In genomic region chr17:45600267-45600666, GRCm38 (mm10) we compare ENCODE assay signal across 19 mouse cellular contexts. TPM values are rescaled to one million over a fixed set of nuclear protein-coding genes. Genes with fewer than 3 reads are reported as not detected.
DNase-seq lines count a peak whose midpoint lies in the region; ATAC-seq and TF ChIP-seq lines count a peak whose summit lies in the region.
"Had no signal": no experiment of that assay in that cellular context is flagged by ENCODE, and none has a peak within 500 bp of the region (broad histone marks: within the 10 kb centered on the region; RNA-seq: fewer than 3 reads in every experiment).

No protein-coding gene starts in this region.

- WGBS in forebrain, embryonic 11.5 days = 46% methylated on average over 8 of the region's 8 CpGs
- 55% methylated on average over 8 of the region's 8 CpGs for WGBS in forebrain, embryonic 14.5 days
- 55% methylated on average over 8 of the region's 8 CpGs for WGBS in kidney, embryonic 15.5 days
- 43% methylated on average over 8 of the region's 8 CpGs for WGBS in limb, embryonic 12.5 days

- H3K4me2 ChIP-seq in forebrain, embryonic 11.5 days (ENCODE audit: low read depth, low read length, severe bottlenecking) = no peak overlapping the region
- no peak overlapping the region for H3K4me2 ChIP-seq in forebrain, embryonic 14.5 days (ENCODE audit: low read length)
- peak overlapping the region; percentile 83 for H3K4me2 ChIP-seq in kidney, embryonic 15.5 days
- peak overlapping the region; percentile 78; the same call in 1 of the 2 replicates for H3K4me2 ChIP-seq in limb, embryonic 12.5 days

- no peak overlapping the region for H3K4me3 ChIP-seq in forebrain, embryonic 11.5 days (ENCODE audit: low read depth, low read length)
- no peak overlapping the region for H3K4me3 ChIP-seq in forebrain, embryonic 14.5 days (ENCODE audit: low read depth, low read length)
- no peak overlapping the region for H3K4me3 ChIP-seq in kidney, embryonic 15.5 days (replicated peaks)
- peak overlapping the region; percentile 62 to 72 for H3K4me3 ChIP-seq in ES-E14 (ENCODE audit: insufficient read depth in 1 of 2, low read depth in 1 of 2, low read length in 2 of 2, poor library complexity in 1 of 2, severe bottlenecking in 1 of 2)
- H3K4me3 ChIP-seq in limb, embryonic 12.5 days (replicated peaks) = 0 out of 2 replicates have a peak overlapping the region, but pooled peaks have one; percentile 39

- no peak overlapping the region for H3K27ac ChIP-seq in forebrain, embryonic 11.5 days (ENCODE audit: low read depth, low read length)
- no peak overlapping the region for H3K27ac ChIP-seq in forebrain, embryonic 14.5 days (ENCODE audit: low read depth, low read length)
- no peak overlapping the region for H3K27ac ChIP-seq in kidney, embryonic 15.5 days
- H3K27ac ChIP-seq in ES-E14 (ENCODE audit: insufficient read depth, low read depth, low read length, poor library complexity, severe bottlenecking) = peak overlapping the region; percentile 83
- H3K27ac ChIP-seq in limb, embryonic 12.5 days = no peak overlapping the region
- H3K27ac ChIP-seq: limb, embryonic 15.5 days; neural tube, embryonic 15.5 days had no signal

- in situ Hi-C loops in ES-E14 (cut with MboI; ENCODE audit: low sequenced_read_pairs in 2 of 2, unreplicated experiment in 2 of 2) = no loop called here

- no peaks in the 10 kb centered on the region for H3K36me3 ChIP-seq in forebrain, embryonic 11.5 days (ENCODE audit: control insufficient read depth, insufficient read depth, low read length)
- no peaks in the 10 kb centered on the region for H3K36me3 ChIP-seq in forebrain, embryonic 14.5 days (ENCODE audit: control insufficient read depth, insufficient read depth, low read length)
- no peaks in the 10 kb centered on the region for H3K36me3 ChIP-seq in kidney, embryonic 15.5 days
- 0 out of 2 replicates have a peak, but pooled peaks cover 5% of the 10 kb centered on the region for H3K36me3 ChIP-seq in ES-E14 (ENCODE audit: control insufficient read depth, insufficient read depth, low read length, poor library complexity, severe bottlenecking)
- no peaks in the 10 kb centered on the region for H3K36me3 ChIP-seq in limb, embryonic 12.5 days
- H3K36me3 ChIP-seq: forebrain, embryonic 10.5 days; G1E; limb, embryonic 15.5 days; neural tube, embryonic 15.5 days had no signal

- no peak for ATAC-seq in forebrain, embryonic 11.5 days (replicated peaks; ENCODE audit: low FRiP score)
- ATAC-seq in forebrain, embryonic 14.5 days = no peak
- ATAC-seq in kidney, embryonic 15.5 days (replicated peaks; ENCODE audit: low FRiP score) = no peak
- no peak for ATAC-seq in limb, embryonic 12.5 days (ENCODE audit: insufficient number of reproducible peaks, insufficient read depth, low FRiP score, low TSS enrichment, low read depth)

- peak; percentile 51 for DNase-seq in forebrain, embryonic 11.5 days (ENCODE audit: low spot score)
- no peak for DNase-seq in forebrain, embryonic 14.5 days (ENCODE audit: low spot score)
- no peak for DNase-seq in kidney, postnatal 36 days
- DNase-seq in ES-E14 (ENCODE audit: low read depth, low spot score) = no peak
- DNase-seq in lung, adult 18-20 months = no peak
- DNase-seq: B cell, adult 2 months; cerebellum, adult 11 months; heart, postnatal 10 days; lung, postnatal 14 days had no signal

- peaks cover 23% of the 10 kb centered on the region for H3K27me3 ChIP-seq in forebrain, embryonic 11.5 days (ENCODE audit: control insufficient read depth, insufficient read depth, low read length)
- peaks cover 25% of the 10 kb centered on the region for H3K27me3 ChIP-seq in forebrain, embryonic 14.5 days (replicated peaks; ENCODE audit: control insufficient read depth, insufficient read depth, low read length)
- H3K27me3 ChIP-seq in kidney, embryonic 15.5 days = peaks cover 24% of the 10 kb centered on the region
- peaks cover 48% of the 10 kb centered on the region for H3K27me3 ChIP-seq in limb, embryonic 12.5 days

- no peaks in the 10 kb centered on the region for H3K9me3 ChIP-seq in forebrain, embryonic 11.5 days (ENCODE audit: control insufficient read depth, low read length)
- H3K9me3 ChIP-seq in forebrain, embryonic 14.5 days (replicated peaks; ENCODE audit: control insufficient read depth, low read length) = no peaks in the 10 kb centered on the region
- H3K9me3 ChIP-seq in kidney, embryonic 15.5 days (replicated peaks) = no peaks in the 10 kb centered on the region
- no peaks in the 10 kb centered on the region for H3K9me3 ChIP-seq in ES-E14 (ENCODE audit: control insufficient read depth, insufficient read depth, low read depth, low read length)
- no peaks in the 10 kb centered on the region for H3K9me3 ChIP-seq in limb, embryonic 12.5 days
- H3K9me3 ChIP-seq: forebrain, embryonic 10.5 days; G1E; limb, embryonic 15.5 days; neural tube, embryonic 15.5 days had no signal

- H3K9ac ChIP-seq in forebrain, embryonic 11.5 days (ENCODE audit: low read length) = no peak overlapping the region
- H3K9ac ChIP-seq in forebrain, embryonic 14.5 days (ENCODE audit: low read length) = no peak overlapping the region
- no peak overlapping the region for H3K9ac ChIP-seq in kidney, embryonic 15.5 days
- H3K9ac ChIP-seq in ES-E14 (ENCODE audit: insufficient read depth, low read depth, low read length, poor library complexity, severe bottlenecking) = peak overlapping the region; percentile 79
- H3K9ac ChIP-seq in limb, embryonic 12.5 days (replicated peaks) = no peak overlapping the region

- H3K4me1 ChIP-seq in forebrain, embryonic 11.5 days (replicated peaks; ENCODE audit: control insufficient read depth, insufficient read depth, low read length) = peaks cover 13% of the 10 kb centered on the region
- H3K4me1 ChIP-seq in forebrain, embryonic 14.5 days (ENCODE audit: control insufficient read depth, insufficient read depth, low read length) = peaks cover 11% of the 10 kb centered on the region; the same call in 1 of the 2 replicates
- peaks cover 48% of the 10 kb centered on the region for H3K4me1 ChIP-seq in kidney, embryonic 15.5 days
- H3K4me1 ChIP-seq in ES-E14 (ENCODE audit: control insufficient read depth in 2 of 2, insufficient read depth in 2 of 2, low read length in 2 of 2, poor library complexity in 1 of 2) = peaks cover 7 to 15% of the 10 kb centered on the region in 2 experiments
- H3K4me1 ChIP-seq in limb, embryonic 12.5 days (replicated peaks) = peaks cover 54% of the 10 kb centered on the region

TF ChIP-seq in ES-E14, 5 proteins besides CTCF, POLR2A, EP300 and RAD21:
- TF ChIP-seq CHD2 (IDR thresholded peaks at IDR 0.05; ENCODE audit: low read depth, low read length) = no peak
- TF ChIP-seq MAFK (IDR thresholded peaks at IDR 0.05; ENCODE audit: insufficient read depth, low read depth, low read length) = no peak
- TF ChIP-seq HCFC1 (IDR thresholded peaks at IDR 0.05; ENCODE audit: borderline replicate concordance, insufficient read depth, low read length) = no peak
- TF ChIP-seq ZC3H11A (IDR thresholded peaks at IDR 0.05; ENCODE audit: borderline replicate concordance, low read depth, low read length) = no peak
- TF ChIP-seq ZNF384 (IDR thresholded peaks at IDR 0.05; ENCODE audit: low read depth, low read length) = no peak

RNA-seq across cellular contexts. Expression of gene Slc29a1, which starts 0.9 kb away (rescaled TPM):
- polyA plus RNA-seq in forebrain, embryonic 11.5 days (2014; fragmentation: Nextera tagmentation; extraction: Ambion mirVana) = 56.7 TPM in 2 replicates
- 53.0 and 60.9 TPM in 2 replicates for polyA plus RNA-seq in forebrain, embryonic 14.5 days (2014; fragmentation: Nextera tagmentation; extraction: Ambion mirVana)
- 100 and 102 TPM in 2 replicates for polyA plus RNA-seq in kidney, embryonic 15.5 days (2015; fragmentation: Nextera tagmentation; extraction: Ambion mirVana)
- 321 and 677 TPM in 2 replicates for total RNA-seq in ES-E14 (2012; rRNA removed)
- polyA plus RNA-seq in limb, embryonic 12.5 days (2016; fragmentation: Nextera tagmentation; extraction: Ambion mirVana) = 55.4 and 58.7 TPM in 2 replicates

RNA-seq across cellular contexts. Expression of gene Mymx, which starts 1.6 kb away (rescaled TPM):
- polyA plus RNA-seq in forebrain, embryonic 11.5 days (2014; fragmentation: Nextera tagmentation; extraction: Ambion mirVana) = not detected in 2 replicates
- not detected in 2 replicates for polyA plus RNA-seq in forebrain, embryonic 14.5 days (2014; fragmentation: Nextera tagmentation; extraction: Ambion mirVana)
- polyA plus RNA-seq in kidney, embryonic 15.5 days (2015; fragmentation: Nextera tagmentation; extraction: Ambion mirVana) = 5.7 and 6.3 TPM in 2 replicates
- total RNA-seq in ES-E14 (2012; rRNA removed) = 66.0 and 95.3 TPM in 2 replicates
- 15.8 and 16.4 TPM in 2 replicates for polyA plus RNA-seq in limb, embryonic 12.5 days (2016; fragmentation: Nextera tagmentation; extraction: Ambion mirVana)
- total RNA-seq: adrenal gland, adult 18-20 months; G1E; granulocyte monocyte progenitor cell, adult 5-6 weeks; heart, postnatal 10 days; layer of hippocampus, adult 8-10 months; left cerebral cortex, adult 8-10 months had no signal
- polyA plus RNA-seq: G1E had no signal

RNA-seq across cellular contexts. Expression of gene Hsp90ab1, which starts 27.2 kb away (rescaled TPM):
- 1,787 and 1,872 TPM in 2 replicates for polyA plus RNA-seq in forebrain, embryonic 11.5 days (2014; fragmentation: Nextera tagmentation; extraction: Ambion mirVana)
- polyA plus RNA-seq in forebrain, embryonic 14.5 days (2014; fragmentation: Nextera tagmentation; extraction: Ambion mirVana) = 1,462 and 1,472 TPM in 2 replicates
- 1,881 and 1,940 TPM in 2 replicates for polyA plus RNA-seq in kidney, embryonic 15.5 days (2015; fragmentation: Nextera tagmentation; extraction: Ambion mirVana)
- 1,660 and 1,758 TPM in 2 replicates for total RNA-seq in ES-E14 (2012; rRNA removed)
- 1,474 and 1,563 TPM in 2 replicates for polyA plus RNA-seq in limb, embryonic 12.5 days (2016; fragmentation: Nextera tagmentation; extraction: Ambion mirVana)

RNA-seq across cellular contexts. Expression of gene Slc35b2, which starts 36.6 kb away (rescaled TPM):
- polyA plus RNA-seq in forebrain, embryonic 11.5 days (2014; fragmentation: Nextera tagmentation; extraction: Ambion mirVana) = 103 and 105 TPM in 2 replicates
- polyA plus RNA-seq in forebrain, embryonic 14.5 days (2014; fragmentation: Nextera tagmentation; extraction: Ambion mirVana) = 99.4 and 102 TPM in 2 replicates
- polyA plus RNA-seq in kidney, embryonic 15.5 days (2015; fragmentation: Nextera tagmentation; extraction: Ambion mirVana) = 142 TPM in 2 replicates
- total RNA-seq in ES-E14 (2012; rRNA removed) = 96.7 and 98.7 TPM in 2 replicates
- polyA plus RNA-seq in limb, embryonic 12.5 days (2016; fragmentation: Nextera tagmentation; extraction: Ambion mirVana) = 96.9 and 106 TPM in 2 replicates

RNA-seq across cellular contexts. Expression of gene Nfkbie, which starts 44.8 kb away (rescaled TPM):
- polyA plus RNA-seq in forebrain, embryonic 11.5 days (2014; fragmentation: Nextera tagmentation; extraction: Ambion mirVana) = 5.9 and 6.0 TPM in 2 replicates
- polyA plus RNA-seq in forebrain, embryonic 14.5 days (2014; fragmentation: Nextera tagmentation; extraction: Ambion mirVana) = 3.3 and 4.1 TPM in 2 replicates
- 5.3 and 5.7 TPM in 2 replicates for polyA plus RNA-seq in kidney, embryonic 15.5 days (2015; fragmentation: Nextera tagmentation; extraction: Ambion mirVana)
- total RNA-seq in ES-E14 (2012; rRNA removed) = 2.1 and 2.2 TPM in 2 replicates
- polyA plus RNA-seq in limb, embryonic 12.5 days (2016; fragmentation: Nextera tagmentation; extraction: Ambion mirVana) = 6.5 and 6.6 TPM in 2 replicates

Comparison
In these comparisons a context has a peak if more than half of its experiments do, and no peak if none do; other contexts are left out.
1. H3K4me2 ChIP-seq: peak in kidney, embryonic 15.5 days (single experiment) and limb, embryonic 12.5 days (single experiment); none in forebrain, embryonic 11.5 days (single experiment) and forebrain, embryonic 14.5 days (single experiment).
2. H3K4me3 ChIP-seq: peak in ES-E14 (2 of 2) and limb, embryonic 12.5 days (single experiment); none in forebrain, embryonic 11.5 days (single experiment), forebrain, embryonic 14.5 days (single experiment) and kidney, embryonic 15.5 days (single experiment).